Mouse (Mus musculus) lung, postnatal 0 days (tissue): ENCODE measurements around the gene Dnhd1. TPM values are rescaled to one million over a fixed set of nuclear protein-coding genes. Genes with fewer than 3 reads are reported as not detected.

ENCODE experiments used
- ATAC-seq: fragments of 200-750 bp; cut with Nextera tagmentation; 2 replicates; pipeline ENCODE4 v1.8.0; 2017; ENCODE audit warnings: moderate library complexity
- DNase-seq: peaks from one replicate; pipeline ENCODE4 v3.0.0-alpha.2; 2016; ENCODE audit warnings: low spot score
- H3K27ac ChIP-seq: fragments of 300-500 bp; sonication (generic); 2 replicates; pipeline ENCODE4 v1.5.1; 2014; ENCODE audit warnings: antibody characterized with exemption, mild to moderate bottlenecking, low read length, mixed read lengths
- H3K27me3 ChIP-seq: fragments of 300-500 bp; sonication (generic); replicated peaks from 2 replicates; pipeline ENCODE4 v1.6.1; 2014; ENCODE audit warnings: low read length, mixed read lengths; ENCODE audit not compliant: insufficient read depth
- H3K36me3 ChIP-seq: fragments of 300-500 bp; sonication (generic); 2 replicates; pipeline ENCODE4 v1.6.1; 2014; ENCODE audit warnings: low read length, mixed read lengths; ENCODE audit not compliant: insufficient read depth
- H3K4me1 ChIP-seq: fragments of 300-500 bp; sonication (generic); 2 replicates; pipeline ENCODE4 v1.6.1; 2014; ENCODE audit warnings: antibody characterized with exemption, low read depth, low read length, mixed read lengths; ENCODE audit not compliant: insufficient read depth
- H3K4me2 ChIP-seq: fragments of 300-500 bp; sonication (generic); replicated peaks from 2 replicates; pipeline ENCODE4 v1.6.1; 2014; ENCODE audit warnings: low read depth, mild to moderate bottlenecking, low read length, moderate library complexity, mixed read lengths
- H3K4me3 ChIP-seq: fragments of 300-500 bp; sonication (generic); 2 replicates; pipeline ENCODE4 v1.5.1; 2014; ENCODE audit warnings: low read depth, low read length
- H3K9ac ChIP-seq: fragments of 300-500 bp; sonication (generic); replicated peaks from 2 replicates; pipeline ENCODE4 v1.6.1; 2014; ENCODE audit warnings: low read depth, mild to moderate bottlenecking
- H3K9me3 ChIP-seq: fragments of 300-500 bp; sonication (generic); 2 replicates; pipeline ENCODE4 v1.6.1; 2016; ENCODE audit warnings: low read length, mixed read lengths
- CTCF ChIP-seq: IDR thresholded peaks from 2 replicates; pipeline ENCODE4 v1.5.1; 2016; ENCODE audit warnings: antibody characterized with exemption, mild to moderate bottlenecking
- EP300 ChIP-seq: IDR thresholded peaks from 2 replicates; pipeline ENCODE4 v1.6.1; 2016; ENCODE audit warnings: antibody characterized with exemption, mild to moderate bottlenecking, control low read depth
- WGBS: fragments of 180-500 bp; shearing (Covaris S2); extraction: QIAGEN DNeasy Blood & Tissue Kit; methylation state at CpG from one replicate; pipeline ENCODE4 v1.1.7; 2014; 5-methylcytosine and 5-hydroxymethylcytosine counted together
- polyA plus RNA-seq: library from polyadenylated mRNA; unstranded; fragments of >200 nt; fragmentation: Nextera tagmentation; extraction: Ambion mirVana; gene quantifications from 2 replicates; pipeline ENCODE4 v1.2.1, GENCODE M21; 2015

The Dnhd1 gene
- polyA plus RNA-seq, 1 experiment from 2014 or later = 0.79 TPM

DNA sequence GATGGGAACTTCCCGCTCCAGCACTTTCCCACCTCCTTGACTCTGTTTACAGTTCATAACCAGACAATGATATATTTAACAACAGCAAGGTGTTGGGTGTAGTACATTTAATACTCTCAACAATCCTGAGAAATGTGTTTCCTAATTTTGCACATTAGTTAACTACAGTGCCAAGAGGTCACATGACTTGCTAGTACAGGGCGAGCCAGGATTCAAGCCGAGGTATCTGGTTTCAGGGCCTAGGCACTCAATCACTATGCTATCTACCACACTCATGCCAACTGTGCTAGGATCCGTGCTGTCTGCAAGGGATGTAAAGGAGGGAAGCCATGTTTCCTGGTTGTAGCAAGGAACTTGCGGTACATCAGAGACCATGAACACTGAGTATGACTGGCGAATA is 34.1 kb upstream of the Dnhd1 start:
- Histone ChIP-seq H3K27ac (peak overlapping the region; percentile 68), H3K4me1 (peaks cover 7% of the 10 kb centered on the region; the same call in 1 of the 2 replicates), H3K4me2 (no peak overlapping the region), H3K9ac (no peak overlapping the region), H3K36me3 (peaks cover 52% of the 10 kb centered on the region), H3K4me3 (no peak overlapping the region), H3K9me3 (no peaks in the 10 kb centered on the region), H3K27me3 (no peaks in the 10 kb centered on the region)
- no peak for TF ChIP-seq CTCF
- no peak for TF ChIP-seq EP300
- no peak for ATAC-seq
- 62% methylated on average over 6 of the region's 6 CpGs for WGBS
- DNase-seq = no peak

DNA sequence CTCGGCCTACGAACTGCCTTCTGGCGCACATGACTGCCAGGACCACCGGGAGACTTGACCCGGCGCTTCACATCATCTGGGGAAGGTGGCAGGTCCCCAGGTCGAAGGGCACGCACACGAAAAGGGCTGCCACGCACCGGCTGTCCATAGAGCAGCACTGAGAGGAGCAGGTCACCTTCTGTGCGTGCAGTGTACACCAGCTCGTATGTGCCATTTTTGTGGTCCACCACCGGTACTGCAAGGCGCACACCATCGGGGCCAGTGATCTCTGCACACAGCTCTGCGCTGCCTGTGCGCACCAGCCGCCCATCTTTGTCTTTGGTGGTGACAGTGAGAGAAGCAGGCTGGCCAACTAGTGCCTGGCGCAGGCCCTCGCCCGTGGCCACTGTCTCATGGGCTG is 32.8 kb upstream of the Dnhd1 start:
- peaks cover 7% of the 10 kb centered on the region; the same call in 1 of the 2 replicates for H3K4me1 ChIP-seq
- TF ChIP-seq CTCF (no peak), EP300 (no peak)
- H3K27ac ChIP-seq = no peak overlapping the region
- H3K9ac ChIP-seq = no peak overlapping the region
- H3K4me2 ChIP-seq = no peak overlapping the region
- ATAC-seq = no peak
- H3K27me3 ChIP-seq = no peaks in the 10 kb centered on the region
- H3K36me3 ChIP-seq = peaks cover 48% of the 10 kb centered on the region
- DNase-seq = no peak
- no peaks in the 10 kb centered on the region for H3K9me3 ChIP-seq
- WGBS = 95% methylated on average over 22 of the region's 22 CpGs
- H3K4me3 ChIP-seq = no peak overlapping the region

DNA sequence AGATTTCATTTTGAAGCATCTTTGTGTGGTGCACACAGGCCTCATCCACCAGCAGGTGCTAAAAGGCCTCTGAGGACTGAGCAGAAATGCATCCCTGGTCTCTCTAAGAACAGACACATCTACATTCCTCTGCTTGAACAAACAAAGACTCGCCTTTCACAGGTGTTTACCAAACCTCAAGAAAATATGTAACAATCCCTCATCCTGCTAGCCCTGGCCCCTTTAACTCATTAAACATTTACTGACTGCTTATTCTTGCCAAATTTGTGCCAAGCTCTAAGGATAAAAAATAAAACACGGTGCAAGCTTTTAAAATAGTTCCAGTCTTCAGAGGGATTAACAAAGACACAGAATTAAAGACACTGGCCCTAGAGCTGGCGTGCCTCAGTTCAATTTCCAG is 30.9 kb upstream of the Dnhd1 start:
- H3K9me3 ChIP-seq = no peaks in the 10 kb centered on the region
- DNase-seq (peak; percentile 73), ATAC-seq (peak; percentile 43)
- WGBS = 49% methylated on average over 3 of the region's 3 CpGs
- H3K9ac ChIP-seq = no peak overlapping the region
- H3K4me2 ChIP-seq = no peak overlapping the region
- TF ChIP-seq CTCF (peak; percentile 36; the same call in 1 of the 2 replicates), EP300 (peak; percentile 89)
- peaks cover 7% of the 10 kb centered on the region; the same call in 1 of the 2 replicates for H3K4me1 ChIP-seq
- H3K27me3 ChIP-seq = no peaks in the 10 kb centered on the region
- H3K4me3 ChIP-seq = no peak overlapping the region
- H3K27ac ChIP-seq = peak overlapping the region; percentile 86
- H3K36me3 ChIP-seq = peaks cover 40% of the 10 kb centered on the region

DNA sequence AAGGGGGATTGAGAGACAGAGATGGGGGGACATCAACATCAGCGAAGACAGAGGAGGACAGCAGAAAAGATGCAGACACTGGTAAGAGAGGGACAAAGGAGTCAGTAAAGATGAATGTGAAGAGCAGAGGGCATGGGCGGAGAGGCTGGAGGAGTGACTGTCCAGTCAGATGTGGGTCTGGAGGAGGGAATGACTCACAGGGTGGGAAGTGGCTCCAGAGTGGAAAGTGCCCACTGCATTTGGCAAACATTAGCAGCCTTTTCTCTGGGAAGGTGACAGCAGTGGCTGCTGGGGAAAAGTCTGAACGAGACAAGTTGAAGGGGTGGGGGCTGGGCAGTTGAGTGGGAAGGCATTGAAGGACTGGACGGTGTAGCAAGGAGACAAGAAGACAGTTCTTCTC is 29.6 kb upstream of the Dnhd1 start:
- 58% methylated on average over 4 of the region's 4 CpGs for WGBS
- no peak overlapping the region for H3K4me3 ChIP-seq
- H3K9me3 ChIP-seq = no peaks in the 10 kb centered on the region
- H3K9ac ChIP-seq = no peak overlapping the region
- peak overlapping the region; percentile 96 for H3K27ac ChIP-seq
- DNase-seq = peak; percentile 91
- no peaks in the 10 kb centered on the region for H3K27me3 ChIP-seq
- peak overlapping the region; percentile 17; the same call in 1 of the 2 replicates for H3K4me2 ChIP-seq
- H3K4me1 ChIP-seq = peaks cover 10% of the 10 kb centered on the region
- H3K36me3 ChIP-seq = peaks cover 26% of the 10 kb centered on the region
- ATAC-seq = peak; percentile 82
- TF ChIP-seq CTCF (no peak), EP300 (peak; percentile 81)

GRCm38 (mm10) chr7:105621646-105622292 is 28.9 kb upstream of the Dnhd1 start:
- H3K9me3 ChIP-seq = no peaks in the 10 kb centered on the region
- peak overlapping the region; percentile 17 for H3K4me2 ChIP-seq
- H3K4me3 ChIP-seq = no peak overlapping the region
- H3K27ac ChIP-seq = peak overlapping the region; percentile 96
- DNase-seq (peak; percentile 93), ATAC-seq (peak; percentile 85)
- H3K27me3 ChIP-seq = no peaks in the 10 kb centered on the region
- WGBS = 44% methylated on average over 8 of the region's 8 CpGs
- peak; percentile 97 for TF ChIP-seq EP300
- TF ChIP-seq CTCF = no peak
- H3K4me1 ChIP-seq = peaks cover 10% of the 10 kb centered on the region
- no peak overlapping the region for H3K9ac ChIP-seq
- H3K36me3 ChIP-seq = peaks cover 25% of the 10 kb centered on the region

DNA sequence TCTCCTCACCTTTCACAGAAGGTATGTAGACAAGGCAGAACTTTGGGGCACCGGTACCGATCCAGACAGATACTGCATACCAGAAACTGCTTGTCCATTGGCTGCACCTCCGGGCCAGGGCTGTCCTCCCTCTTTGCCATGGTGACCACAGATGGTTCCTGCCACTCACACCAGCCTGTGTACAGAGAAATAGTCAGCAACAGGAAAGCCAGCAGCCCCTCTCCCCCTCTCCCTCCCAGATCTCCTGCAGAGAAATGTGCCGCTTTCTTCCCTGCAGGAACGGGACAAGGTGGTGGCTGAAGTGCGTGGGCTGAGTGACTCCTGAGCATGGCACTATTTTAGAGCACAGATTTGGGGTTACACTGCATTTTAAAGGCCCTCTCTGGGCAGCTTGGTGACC is 25.2 kb upstream of the Dnhd1 start:
- DNase-seq (peak; percentile 51), ATAC-seq (no peak)
- peaks cover 20% of the 10 kb centered on the region for H3K4me1 ChIP-seq
- H3K9ac ChIP-seq = no peak overlapping the region
- H3K4me2 ChIP-seq = no peak overlapping the region
- H3K9me3 ChIP-seq = no peaks in the 10 kb centered on the region
- no peaks in the 10 kb centered on the region for H3K36me3 ChIP-seq
- no peaks in the 10 kb centered on the region for H3K27me3 ChIP-seq
- no peak for TF ChIP-seq CTCF
- TF ChIP-seq EP300 = no peak
- H3K27ac ChIP-seq = 0 out of 2 replicates have a peak overlapping the region, but pooled peaks have one; percentile 57
- no peak overlapping the region for H3K4me3 ChIP-seq
- 35% methylated on average over 6 of the region's 6 CpGs for WGBS
